ENCODE assay signal across 8 mouse cellular contexts in the genomic region with DNA sequence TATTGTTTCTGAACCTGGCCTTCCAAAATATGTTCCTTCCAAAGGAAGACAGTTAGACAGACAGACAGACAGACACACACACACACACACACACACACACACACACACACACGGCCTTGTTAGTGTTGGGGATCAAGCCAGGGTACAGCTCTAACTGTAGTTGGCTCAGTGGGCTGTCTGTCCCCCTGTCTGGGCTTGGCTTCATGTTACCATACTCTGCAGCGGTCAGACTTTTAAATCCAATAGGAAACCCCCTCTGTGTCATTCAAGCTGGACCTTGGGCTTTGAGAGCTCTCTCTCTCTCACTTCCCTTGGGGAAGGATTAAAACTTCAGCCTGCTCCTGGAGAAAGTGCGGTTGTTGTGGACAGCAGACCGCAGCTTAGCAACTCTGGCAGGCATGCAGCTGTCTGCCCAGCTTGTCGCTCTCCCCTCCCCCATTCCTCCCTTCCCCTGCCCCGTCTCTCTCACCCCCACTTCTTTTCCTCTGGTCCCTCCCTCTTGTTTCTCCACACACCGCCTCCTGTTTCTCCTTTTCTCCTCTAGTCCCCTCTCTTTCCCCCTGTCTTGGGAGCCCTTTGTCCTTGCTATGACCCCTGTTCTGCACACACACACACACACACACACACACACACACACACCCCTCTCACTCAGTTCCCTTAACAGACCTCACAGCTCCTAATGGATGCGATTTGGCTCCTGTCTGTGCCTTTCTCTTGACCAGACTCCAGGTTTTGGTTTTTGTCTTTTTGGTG. TPM values are rescaled to one million over a fixed set of nuclear protein-coding genes. Genes with fewer than 3 reads are reported as not detected.
DNase-seq lines count a peak whose midpoint lies in the region; ATAC-seq and TF ChIP-seq lines count a peak whose summit lies in the region.

No protein-coding gene starts in this region.

- no peaks in the 10 kb centered on the region for H3K27me3 ChIP-seq in hindbrain, postnatal 0 days (ENCODE audit: insufficient read depth, low read length)

- H3K36me3 ChIP-seq in hindbrain, postnatal 0 days (ENCODE audit: insufficient read depth, low read length): no peaks in the 10 kb centered on the region

- TF ChIP-seq POLR2A in bone marrow, adult 2 months (IDR thresholded peaks at IDR 0.05; ENCODE audit: borderline replicate concordance, control insufficient read depth, low read depth, low read length): no peak

- DNase-seq in layer of hippocampus, postnatal 10 days (ENCODE audit: low spot score in 2 of 2): peak; percentile 66 to 75
- DNase-seq in layer of hippocampus, postnatal 36 days: no peak
- DNase-seq in forelimb bud, embryonic 11.5 days (ENCODE audit: low read depth, low spot score): peak; percentile 88
- DNase-seq in hindbrain, postnatal 0 days (ENCODE audit: low spot score): peak; percentile 86
- peak; percentile 89 for DNase-seq in lung, postnatal 10 days
- peak; percentile 79 for DNase-seq in skeletal muscle tissue, adult 2 months (ENCODE audit: low read depth, low spot score)
- DNase-seq in spleen, adult 18-20 months: no peak

- WGBS in bone marrow, adult 2 months: 9% methylated on average over 8 of the region's 8 CpGs
- WGBS in hindbrain, postnatal 0 days: 4% methylated on average over 8 of the region's 8 CpGs

- peaks cover 5% of the 10 kb centered on the region for H3K4me1 ChIP-seq in bone marrow, adult 2 months (ENCODE audit: control insufficient read depth, insufficient read depth, low read length)
- peaks cover 19% of the 10 kb centered on the region; the same call in 1 of the 2 replicates for H3K4me1 ChIP-seq in hindbrain, postnatal 0 days (ENCODE audit: insufficient read depth, low read length)

- no peak overlapping the region for H3K9ac ChIP-seq in hindbrain, postnatal 0 days (replicated peaks; ENCODE audit: low read length)

- peak; percentile 90 for ATAC-seq in hindbrain, postnatal 0 days

- no peak for TF ChIP-seq CTCF in bone marrow, adult 2 months (IDR thresholded peaks at IDR 0.05; ENCODE audit: control insufficient read depth, insufficient read depth, low read length)
- TF ChIP-seq CTCF in hindbrain, postnatal 0 days (IDR thresholded peaks at IDR 0.05; ENCODE audit: low read depth): no peak

- H3K27ac ChIP-seq in bone marrow, adult 2 months (ENCODE audit: control insufficient read depth, insufficient read depth, low read depth, low read length, poor library complexity): 0 out of 2 replicates have a peak overlapping the region, but pooled peaks have one; percentile 41
- peak overlapping the region; percentile 75 for H3K27ac ChIP-seq in hindbrain, postnatal 0 days

- H3K4me2 ChIP-seq in hindbrain, postnatal 0 days (ENCODE audit: low read depth, low read length): 0 out of 2 replicates have a peak overlapping the region, but pooled peaks have one; percentile 4

- no peaks in the 10 kb centered on the region for H3K9me3 ChIP-seq in hindbrain, postnatal 0 days (ENCODE audit: low read length)

- no peak overlapping the region for H3K4me3 ChIP-seq in bone marrow, adult 2 months (replicated peaks; ENCODE audit: control insufficient read depth, low read depth, low read length)
- no peak overlapping the region for H3K4me3 ChIP-seq in hindbrain, postnatal 0 days (ENCODE audit: low read length)

RNA-seq across cellular contexts. Expression of a gene that starts 34.8 kb away (rescaled TPM):
- total RNA-seq in layer of hippocampus, postnatal 10 days (2021): 100 to 1,000 TPM; 207 to 210 TPM
- 100 to 1,000 TPM; 235 to 247 TPM for total RNA-seq in layer of hippocampus, postnatal 36 days (2021)
- polyA plus RNA-seq in bone marrow, adult 2 months (2011; ENCODE audit: insufficient read depth, insufficient read length, low replicate concordance, missing spikeins): 14.1 and 29.4 TPM in 2 replicates
- total RNA-seq in hindbrain, postnatal 0 days (2014; rRNA removed): 129 and 170 TPM in 2 replicates
- polyA plus RNA-seq in hindbrain, postnatal 0 days (2015; fragmentation: Nextera tagmentation; extraction: Ambion mirVana): 55.7 and 57.8 TPM in 2 replicates

RNA-seq across cellular contexts. Expression of a gene that starts 55.1 kb away (rescaled TPM):
- total RNA-seq in layer of hippocampus, postnatal 10 days (2021): 1 to 10 TPM; 7.7 to 9.6 TPM
- 10 to 100 TPM in 1 of 2 experiments, 1 to 10 TPM in 1; 7.2 to 10.6 TPM for total RNA-seq in layer of hippocampus, postnatal 36 days (2021)
- not detected in 2 replicates for polyA plus RNA-seq in bone marrow, adult 2 months (2011; ENCODE audit: insufficient read depth, insufficient read length, low replicate concordance, missing spikeins)
- 8.9 and 20.0 TPM in 2 replicates for total RNA-seq in hindbrain, postnatal 0 days (2014; rRNA removed)
- 76.3 and 80.8 TPM in 2 replicates for polyA plus RNA-seq in hindbrain, postnatal 0 days (2015; fragmentation: Nextera tagmentation; extraction: Ambion mirVana)

Comparison
In these comparisons a context has a peak if more than half of its experiments do, and no peak if none do; other contexts are left out.
1. DNase-seq: peak in layer of hippocampus, postnatal 10 days (2 of 2), forelimb bud, embryonic 11.5 days (single experiment), hindbrain, postnatal 0 days (single experiment), lung, postnatal 10 days (single experiment) and skeletal muscle tissue, adult 2 months (single experiment); none in layer of hippocampus, postnatal 36 days (0 of 2) and spleen, adult 18-20 months (0 of 2).